Mouse (Mus musculus) embryonic fibroblast, embryonic 13.5 days (primary cell): ENCODE measurements around the gene Vmn1r69. TPM values are rescaled to one million over a fixed set of nuclear protein-coding genes. Genes with fewer than 3 reads are reported as not detected.

Experiments
- H3K27ac ChIP-seq: 2 replicates; pipeline ENCODE4 v1.5.1; 2012; ENCODE audit warnings: low read length, control low read depth, inconsistent platforms; ENCODE audit not compliant: insufficient read depth
- H3K4me1 ChIP-seq: 2 replicates; pipeline ENCODE4 v1.6.1; 2011; ENCODE audit warnings: low read length; ENCODE audit not compliant: control insufficient read depth, insufficient read depth
- H3K4me3 ChIP-seq: 2 replicates; pipeline ENCODE4 v1.5.1; 2011; ENCODE audit warnings: mild to moderate bottlenecking, control low read depth, low read length; ENCODE audit not compliant: insufficient read depth
- CTCF ChIP-seq: IDR thresholded peaks from 2 replicates; pipeline ENCODE4 v1.5.1; 2011; ENCODE audit warnings: mild to moderate bottlenecking, control low read depth, low read length, moderate library complexity, borderline replicate concordance; ENCODE audit not compliant: insufficient read depth
- POLR2A ChIP-seq: IDR thresholded peaks from 2 replicates; pipeline ENCODE4 v1.6.1; 2011; ENCODE audit warnings: low read depth, mild to moderate bottlenecking, control low read depth, low read length, moderate library complexity
- polyA plus RNA-seq: library from polyadenylated mRNA; stranded (reverse); fragments of >200 nt; gene quantifications from 2 replicates; pipeline ENCODE4 v1.2.4, GENCODE M21; 2011; ENCODE audit warnings: low read depth; ENCODE audit not compliant: missing spikeins, insufficient read length

Vmn1r69 gene
- not detected in 2 replicates for polyA plus RNA-seq

DNA sequence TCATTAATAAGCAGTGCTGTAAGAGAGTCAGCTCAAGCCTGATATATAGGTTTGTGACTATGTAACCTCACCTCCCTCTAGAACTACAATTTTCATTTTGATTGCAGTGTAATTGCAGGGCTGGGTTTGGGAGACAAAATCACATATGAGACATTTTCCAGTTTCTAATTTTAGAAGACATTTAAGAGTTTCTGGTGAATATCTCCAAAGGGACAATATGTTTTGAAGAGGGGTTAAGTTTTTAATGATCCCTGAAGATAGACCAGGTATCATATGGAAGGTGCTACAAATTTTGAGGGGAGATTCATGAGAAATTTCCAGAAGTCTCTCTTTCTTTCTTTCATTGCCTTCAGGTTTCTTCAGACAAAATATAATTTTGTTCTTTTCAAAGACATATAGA, at the start of gene Vmn1r69:
TSS of gene Vmn1r69 (minus strand) at position 101 of the 400 bp plus-strand sequence.
- H3K27ac ChIP-seq: no peak within 1 kb of the TSS
- TF ChIP-seq POLR2A: no peak
- TF ChIP-seq CTCF: no peak
- no peaks in the 10 kb centered on the region for H3K4me1 ChIP-seq
- no peak within 1 kb of the TSS for H3K4me3 ChIP-seq

DNA sequence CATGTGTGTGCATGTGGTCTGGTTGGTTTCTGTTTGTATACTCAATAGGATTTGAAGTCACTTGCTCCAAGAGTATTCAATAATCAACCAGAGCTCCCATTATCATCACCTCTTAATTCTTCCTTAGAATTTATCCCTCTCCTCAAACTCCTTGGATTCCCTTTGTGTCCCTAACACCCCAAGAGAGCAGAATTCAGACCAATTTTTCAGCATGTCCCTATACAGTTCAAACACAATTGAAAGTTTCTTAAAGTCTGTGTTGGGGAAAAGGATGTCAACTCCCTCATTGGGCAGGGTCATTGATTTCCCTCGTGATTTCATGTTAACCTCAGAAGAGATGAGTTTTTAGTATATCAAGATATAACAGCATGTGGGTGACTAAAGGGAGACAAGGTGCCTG, 17.8 kb upstream of the Vmn1r69 start, which contains the start of gene Vmn1r70:
TSS of gene Vmn1r70 (plus strand) at position 301 of the 400 bp plus-strand sequence.
- no peak within 1 kb of the TSS for H3K27ac ChIP-seq
- TF ChIP-seq POLR2A (no peak), CTCF (no peak)
- no peaks in the 10 kb centered on the region for H3K4me1 ChIP-seq
- no peak within 1 kb of the TSS for H3K4me3 ChIP-seq

DNA sequence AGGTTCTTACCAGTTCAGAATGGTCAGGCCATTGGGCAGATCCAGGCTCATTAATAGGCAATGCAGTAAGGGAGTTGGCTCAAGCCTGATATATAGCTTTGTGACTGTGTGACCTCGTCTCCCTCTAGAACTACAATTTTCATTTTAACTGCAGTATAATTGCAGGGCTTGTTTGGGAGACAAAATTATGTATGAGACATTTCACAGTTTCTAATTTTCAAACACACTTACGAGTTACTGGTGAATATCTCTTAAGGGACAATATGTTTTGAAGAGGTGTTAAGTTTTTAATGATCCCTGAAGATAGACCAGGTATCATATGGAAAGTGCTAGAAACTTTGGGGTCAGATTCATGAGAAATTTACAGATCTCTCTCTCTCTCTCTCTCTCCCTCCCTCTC, 55.1 kb downstream of the Vmn1r69 start, which contains the start of gene Vmn1r68:
TSS of gene Vmn1r68 (minus strand) at position 101 of the 400 bp plus-strand sequence.
- no peak within 1 kb of the TSS for H3K4me3 ChIP-seq
- H3K27ac ChIP-seq: no peak within 1 kb of the TSS
- H3K4me1 ChIP-seq: no peaks in the 10 kb centered on the region
- no peak for TF ChIP-seq POLR2A
- TF ChIP-seq CTCF: no peak

Other genes starting within 250 kb of the Vmn1r69 start
- gene Vmn1r67, start 170.3 kb downstream of the Vmn1r69 start, polyA plus RNA-seq: not detected in 2 replicates
- 6.5 and 7.6 TPM in 2 replicates for gene Zik1, start 118.3 kb downstream of the Vmn1r69 start, polyA plus RNA-seq
- gene Vmn1r68, start 55.2 kb downstream of the Vmn1r69 start, polyA plus RNA-seq: not detected in 2 replicates
- gene Vmn1r70, start 17.9 kb upstream of the Vmn1r69 start, polyA plus RNA-seq: not detected in 2 replicates
- gene Nlrp4b, start 74.1 kb upstream of the Vmn1r69 start, polyA plus RNA-seq: not detected in 2 replicates
- not detected in 2 replicates for gene Vmn1r71, start 140.7 kb upstream of the Vmn1r69 start, polyA plus RNA-seq